8 mouse cellular contexts compared by ENCODE assay signal in the genomic region with DNA sequence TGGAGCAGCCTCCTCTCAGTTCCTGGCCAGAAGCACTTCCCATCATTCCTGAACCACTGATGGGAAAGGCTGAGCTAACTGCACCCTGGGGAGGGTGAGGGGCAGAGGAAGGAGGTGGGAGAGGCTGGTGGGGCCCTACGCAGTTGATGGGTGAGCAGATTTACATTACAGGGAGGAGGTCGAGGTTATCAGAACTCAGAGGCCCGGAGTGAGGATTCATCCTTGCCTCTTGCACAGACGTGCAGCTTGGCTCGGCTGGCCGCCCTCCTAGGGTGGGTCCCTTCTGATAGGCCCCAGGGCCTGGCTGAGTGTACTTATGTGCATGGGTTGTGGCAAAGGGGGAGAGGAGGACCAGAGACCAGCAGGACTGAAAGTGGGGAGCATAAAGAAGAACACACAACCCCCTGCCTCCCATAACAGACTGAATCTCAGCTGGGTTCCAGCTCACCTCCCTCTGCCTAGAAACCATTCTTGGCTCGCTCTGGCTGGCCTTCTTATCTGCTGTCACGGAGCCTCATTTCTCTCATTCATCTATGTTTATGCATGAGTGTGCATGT. TPM values are rescaled to one million over a fixed set of nuclear protein-coding genes. Genes with fewer than 3 reads are reported as not detected.
DNase-seq lines count a peak whose midpoint lies in the region; ATAC-seq and TF ChIP-seq lines count a peak whose summit lies in the region.

No protein-coding gene starts in this region.

- no peak overlapping the region for H3K27ac ChIP-seq in kidney, adult 2 months (ENCODE audit: insufficient read depth, low read depth, low read length)
- 0 out of 2 replicates have a peak overlapping the region, but pooled peaks have one; percentile 25 for H3K27ac ChIP-seq in kidney, embryonic 14.5 days (ENCODE audit: low read depth, low read length)
- H3K27ac ChIP-seq in midbrain, embryonic 16.5 days (ENCODE audit: low read length): peak overlapping the region; percentile 47; the same call in 1 of the 2 replicates

- no peak overlapping the region for H3K4me3 ChIP-seq in kidney, adult 2 months (ENCODE audit: insufficient read depth, low read depth, low read length)
- no peak overlapping the region for H3K4me3 ChIP-seq in kidney, embryonic 14.5 days (ENCODE audit: low read length)
- no peak overlapping the region for H3K4me3 ChIP-seq in midbrain, embryonic 16.5 days (ENCODE audit: low read depth, low read length)

- no peak overlapping the region for H3K9ac ChIP-seq in kidney, embryonic 14.5 days (ENCODE audit: low read depth, low read length)
- no peak overlapping the region for H3K9ac ChIP-seq in midbrain, embryonic 16.5 days (ENCODE audit: low read depth, low read length)

- no peaks in the 10 kb centered on the region for H3K9me3 ChIP-seq in kidney, embryonic 14.5 days (ENCODE audit: control insufficient read depth, low read length)
- no peaks in the 10 kb centered on the region for H3K9me3 ChIP-seq in midbrain, embryonic 16.5 days (replicated peaks; ENCODE audit: control insufficient read depth, low read length, poor library complexity, severe bottlenecking)

- DNase-seq in kidney, adult 2 months: peak; percentile 54
- DNase-seq in kidney, adult 9 months: no peak
- peak; percentile 74 to 77 for DNase-seq in cerebellum, postnatal 25 days
- DNase-seq in layer of hippocampus, postnatal 14 days (ENCODE audit: low spot score in 2 of 2): no peak
- DNase-seq in adrenal gland, postnatal 10 days: no peak
- no peak for DNase-seq in ovary, postnatal 10 days (ENCODE audit: low spot score)

- H3K4me1 ChIP-seq in kidney, adult 2 months (ENCODE audit: control insufficient read depth, insufficient read depth, low read length): no peaks in the 10 kb centered on the region; the same call in 1 of the 2 replicates
- H3K4me1 ChIP-seq in kidney, embryonic 14.5 days (ENCODE audit: control insufficient read depth, insufficient read depth, low read length): peaks cover 36% of the 10 kb centered on the region
- peaks cover 21% of the 10 kb centered on the region for H3K4me1 ChIP-seq in midbrain, embryonic 16.5 days (ENCODE audit: control insufficient read depth, insufficient read depth, low read length)

- H3K4me2 ChIP-seq in kidney, embryonic 14.5 days (replicated peaks; ENCODE audit: low read depth, low read length): no peak overlapping the region
- H3K4me2 ChIP-seq in midbrain, embryonic 16.5 days (ENCODE audit: low read length): no peak overlapping the region

- WGBS in kidney, adult 2 months: 43% methylated on average over 8 of the region's 8 CpGs
- 25% methylated on average over 8 of the region's 8 CpGs for WGBS in kidney, embryonic 14.5 days
- 30% methylated on average over 8 of the region's 8 CpGs for WGBS in midbrain, embryonic 16.5 days

- H3K36me3 ChIP-seq in kidney, adult 2 months (ENCODE audit: control insufficient read depth, insufficient read depth, low read length): no peaks in the 10 kb centered on the region
- no peaks in the 10 kb centered on the region for H3K36me3 ChIP-seq in kidney, embryonic 14.5 days (ENCODE audit: control insufficient read depth, insufficient read depth, low read length)
- no peaks in the 10 kb centered on the region for H3K36me3 ChIP-seq in midbrain, embryonic 16.5 days (ENCODE audit: control insufficient read depth, insufficient read depth, low read length)

- TF ChIP-seq POLR2A in kidney, adult 2 months (IDR thresholded peaks at IDR 0.05; ENCODE audit: low read depth, low read length): no peak

- no peak for TF ChIP-seq CTCF in kidney, adult 2 months (conservative IDR thresholded peaks at IDR 0.05; ENCODE audit: insufficient read depth, insufficient read length, low read depth, low read length)

- ATAC-seq in kidney, embryonic 14.5 days (ENCODE audit: low FRiP score, low TSS enrichment): peak; percentile 41
- ATAC-seq in midbrain, embryonic 16.5 days: no peak

- H3K27me3 ChIP-seq in kidney, adult 2 months (replicated peaks; ENCODE audit: control insufficient read depth, insufficient read depth, low read length): no peaks in the 10 kb centered on the region
- no peaks in the 10 kb centered on the region for H3K27me3 ChIP-seq in kidney, embryonic 14.5 days (ENCODE audit: control insufficient read depth, insufficient read depth, low read length)
- H3K27me3 ChIP-seq in midbrain, embryonic 16.5 days (ENCODE audit: control insufficient read depth, insufficient read depth, low read depth, low read length): no peaks in the 10 kb centered on the region

RNA-seq across cellular contexts. Expression of gene Arrb1, which starts 30.1 kb away (rescaled TPM):
- 47.1 and 48.8 TPM in 2 replicates for polyA plus RNA-seq in kidney, adult 2 months (2012; rRNA removed)
- 3.5 and 3.6 TPM in 2 replicates for polyA plus RNA-seq in kidney, embryonic 14.5 days (2014; fragmentation: Nextera tagmentation; extraction: Ambion mirVana)
- 18.4 and 21.0 TPM in 2 replicates for polyA plus RNA-seq in midbrain, embryonic 16.5 days (2015; fragmentation: Nextera tagmentation; extraction: Ambion mirVana)
- 100 to 1,000 TPM; 137 to 143 TPM for total RNA-seq in layer of hippocampus, postnatal 14 days (2021)
- total RNA-seq in adrenal gland, postnatal 10 days (2021): 10 to 100 TPM; 46.2 to 56.8 TPM

Comparison
In these comparisons a context has a peak if more than half of its experiments do, and no peak if none do; other contexts are left out.
1. DNase-seq: peak in kidney, adult 2 months (single experiment) and cerebellum, postnatal 25 days (2 of 2); none in kidney, adult 9 months (single experiment), layer of hippocampus, postnatal 14 days (0 of 2), adrenal gland, postnatal 10 days (single experiment) and ovary, postnatal 10 days (single experiment).